Mouse (Mus musculus) brain, embryonic 14.5 days (tissue): Measurements from ENCODE around the gene Msi2. TPM values are rescaled to one million over a fixed set of nuclear protein-coding genes. Genes with fewer than 3 reads are reported as not detected.

ENCODE experiments used
- DNase-seq: peaks from one replicate; pipeline ENCODE4 v3.0.0-alpha.2; 2011; ENCODE audit warnings: low read depth
- CTCF ChIP-seq: fragments of 200-500 bp; IDR thresholded peaks from 2 replicates; pipeline ENCODE4 v1.5.1; 2012; ENCODE audit warnings: inconsistent platforms, mild to moderate bottlenecking, moderate library complexity, borderline replicate concordance; ENCODE audit not compliant: insufficient read depth, insufficient read length; ENCODE audit errors: extremely low read depth
- POLR2A ChIP-seq: fragments of 200-500 bp; IDR thresholded peaks from 2 replicates; pipeline ENCODE4 v1.6.1; 2012; ENCODE audit warnings: mild to moderate bottlenecking, inconsistent platforms, borderline replicate concordance; ENCODE audit not compliant: poor library complexity, insufficient read depth, insufficient read length, severe bottlenecking; ENCODE audit errors: extremely low read depth
- polyA plus RNA-seq: library from polyadenylated mRNA; depleted of rRNA; stranded (reverse); fragments of >200 nt; gene quantifications from 2 replicates; pipeline ENCODE4 v1.2.3, GENCODE M21; 2012

The Msi2 gene
- polyA plus RNA-seq, 1 experiment, result 90.4 TPM

DNA sequence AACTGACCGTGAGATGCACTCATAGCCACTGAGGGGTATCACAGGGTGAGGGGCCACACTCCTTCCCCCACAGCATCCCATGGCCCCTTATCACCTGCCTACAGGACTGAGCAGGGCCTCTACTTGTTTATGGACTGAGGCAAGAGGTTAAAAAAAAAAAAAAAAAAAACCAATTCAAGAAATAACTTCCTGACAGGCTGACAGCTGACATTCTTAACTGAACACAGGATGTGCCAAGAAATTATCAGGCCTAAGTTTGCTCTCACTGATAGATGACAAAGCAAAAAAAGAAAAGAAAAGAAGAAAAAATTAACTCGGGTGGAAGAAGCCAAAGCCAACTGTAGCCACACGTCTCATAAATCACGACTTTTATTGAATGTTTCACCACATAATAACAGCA, 109.7 kb downstream of the Msi2 start:
- no peak for DNase-seq
- TF ChIP-seq CTCF, result no peak
- no peak for TF ChIP-seq POLR2A

DNA sequence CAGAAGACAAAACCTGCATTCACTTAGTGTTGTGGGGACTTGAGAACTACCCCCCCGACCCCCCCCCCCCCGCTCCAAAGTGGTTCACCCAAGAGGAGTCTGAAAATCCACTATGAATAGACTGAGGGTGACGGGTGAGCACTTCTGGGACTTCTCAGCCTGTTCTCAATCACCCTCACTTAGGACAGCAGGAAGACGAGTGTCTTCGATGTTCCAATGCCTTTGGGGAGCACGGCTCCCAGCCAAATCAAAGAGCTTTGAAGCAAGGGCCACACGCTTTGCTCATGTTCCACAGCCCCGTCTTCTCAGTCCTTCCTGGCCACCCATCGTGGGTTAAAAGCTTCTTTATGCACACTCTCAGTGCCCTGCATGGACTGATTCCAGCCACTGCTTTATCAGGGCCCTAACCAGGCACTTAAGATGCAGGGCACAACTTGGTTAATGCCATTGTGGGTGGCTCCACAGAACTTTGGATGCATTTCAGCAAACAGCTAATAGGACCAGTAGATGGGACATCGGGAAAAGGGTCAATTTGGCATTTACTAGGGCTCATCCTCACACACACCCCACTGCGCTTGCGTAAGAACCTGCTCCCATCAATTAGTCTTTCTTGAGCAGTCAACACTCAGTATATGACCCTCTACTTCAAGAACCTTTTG, 110.5 kb downstream of the Msi2 start:
- TF ChIP-seq CTCF, result no peak
- TF ChIP-seq POLR2A, result no peak
- DNase-seq, result peak; percentile 92

DNA sequence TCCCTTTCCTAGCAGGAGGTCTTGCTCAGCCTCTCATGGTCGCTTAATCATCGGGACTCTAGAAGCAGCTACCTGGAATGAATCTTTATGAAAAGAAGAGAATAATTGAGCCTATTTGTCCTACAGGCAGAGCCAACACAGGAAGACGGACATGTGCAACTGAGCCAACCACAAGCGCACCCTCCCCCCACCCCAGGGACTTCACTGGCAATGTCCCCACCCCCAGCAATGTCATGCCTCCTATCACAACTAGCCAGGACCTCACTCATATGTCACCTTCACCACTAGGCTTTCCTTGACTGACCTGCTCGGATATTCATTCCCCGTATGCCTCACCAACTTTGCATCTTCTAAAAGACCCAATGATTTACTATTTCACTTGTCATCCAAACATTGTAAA, 112.5 kb downstream of the Msi2 start:
- DNase-seq, result no peak
- no peak for TF ChIP-seq CTCF
- TF ChIP-seq POLR2A, result no peak

DNA sequence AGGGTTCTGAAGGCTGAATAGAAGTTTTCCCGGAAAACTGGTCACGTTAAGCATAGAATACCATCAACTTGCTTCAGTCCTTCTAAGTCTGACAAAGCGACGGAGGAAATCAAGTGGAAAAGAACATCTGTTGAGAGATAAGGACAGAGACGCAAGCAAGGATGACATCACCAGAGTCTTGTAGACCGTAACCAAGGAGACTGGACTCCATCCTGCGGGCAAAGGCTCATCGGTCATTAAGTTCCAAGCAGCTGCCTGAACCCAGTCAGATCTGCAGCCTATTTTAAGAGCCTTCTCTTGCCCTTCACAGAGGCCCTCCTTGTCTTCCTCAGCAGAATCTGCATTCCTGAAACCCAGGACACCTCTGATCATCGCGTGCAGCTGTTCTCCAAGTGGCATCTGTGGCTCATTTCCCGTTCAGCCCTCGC, 113.2 kb downstream of the Msi2 start:
- TF ChIP-seq POLR2A, result no peak
- TF ChIP-seq CTCF, result no peak
- no peak for DNase-seq

DNA sequence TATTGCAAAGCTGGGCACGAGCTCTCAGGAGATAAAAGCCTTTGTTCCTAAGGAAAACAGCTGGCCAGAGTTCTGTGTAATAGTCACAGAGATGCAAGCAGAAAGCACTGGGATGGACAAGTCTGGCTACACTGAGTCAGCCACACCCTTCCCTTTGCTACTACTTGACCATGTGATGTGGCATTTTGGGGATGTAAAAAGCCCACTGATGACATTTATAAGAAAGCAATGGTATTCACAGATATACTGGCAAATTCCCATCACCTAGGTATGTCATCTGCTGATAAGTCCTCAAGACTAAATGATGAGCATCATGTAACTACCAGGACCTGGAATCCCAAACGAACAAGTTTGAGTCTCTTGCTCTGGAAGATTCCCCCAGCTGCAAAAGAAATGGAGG, 113.7 kb downstream of the Msi2 start:
- no peak for DNase-seq
- TF ChIP-seq CTCF (no peak), POLR2A (no peak)

DNA sequence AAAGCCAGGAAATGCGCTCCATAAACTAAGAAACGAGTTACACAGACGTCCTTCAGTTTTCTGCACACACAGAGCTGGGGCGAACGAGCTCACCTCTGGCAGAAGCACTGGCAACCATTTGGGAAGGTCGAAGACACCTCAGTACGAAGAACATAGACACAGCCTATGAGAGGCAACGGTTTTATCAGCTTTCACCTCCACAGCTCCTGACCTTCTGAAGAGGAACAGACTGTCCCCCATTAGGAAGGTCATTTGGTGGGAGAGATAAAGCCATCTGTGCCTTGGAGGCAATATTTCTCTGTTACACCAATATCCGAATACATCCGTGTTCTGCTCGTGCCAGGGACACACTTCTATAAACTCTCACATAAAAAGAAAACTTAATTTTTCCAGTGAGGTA, 114.9 kb downstream of the Msi2 start:
- TF ChIP-seq POLR2A, result no peak
- TF ChIP-seq CTCF, result no peak
- DNase-seq, result no peak

DNA sequence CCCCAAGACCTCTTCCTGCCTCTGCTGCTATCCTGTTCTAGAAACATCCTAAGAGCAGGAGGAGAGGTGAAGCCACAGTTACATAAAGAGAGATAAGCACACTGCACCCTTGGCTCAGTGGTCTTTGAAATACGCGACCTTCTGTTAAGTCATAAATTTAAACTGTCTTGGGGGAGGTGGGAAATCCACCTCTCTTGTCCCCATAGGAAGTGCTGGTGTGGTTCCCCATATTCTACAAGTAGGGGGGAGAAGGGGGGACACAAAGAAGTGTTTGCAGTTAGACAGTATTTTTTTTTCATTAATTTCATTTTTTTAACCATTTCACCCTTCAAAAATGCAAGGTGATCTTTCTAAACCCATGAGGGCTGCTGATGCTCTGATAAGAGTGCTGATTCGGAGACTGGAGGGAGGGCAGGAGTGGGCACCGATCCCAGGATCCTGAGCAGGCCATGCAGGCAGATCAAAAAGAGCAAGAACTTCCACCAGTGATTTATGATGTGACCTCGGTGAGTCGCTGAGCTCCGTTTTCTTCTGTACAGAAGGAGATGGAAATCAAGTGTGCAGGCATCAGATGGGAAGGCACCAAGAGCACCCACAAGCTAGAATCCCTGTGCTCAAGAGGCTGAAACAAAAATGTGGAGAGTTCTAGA, 115.7 kb downstream of the Msi2 start:
- no peak for TF ChIP-seq CTCF
- TF ChIP-seq POLR2A, result no peak
- DNase-seq, result no peak

DNA sequence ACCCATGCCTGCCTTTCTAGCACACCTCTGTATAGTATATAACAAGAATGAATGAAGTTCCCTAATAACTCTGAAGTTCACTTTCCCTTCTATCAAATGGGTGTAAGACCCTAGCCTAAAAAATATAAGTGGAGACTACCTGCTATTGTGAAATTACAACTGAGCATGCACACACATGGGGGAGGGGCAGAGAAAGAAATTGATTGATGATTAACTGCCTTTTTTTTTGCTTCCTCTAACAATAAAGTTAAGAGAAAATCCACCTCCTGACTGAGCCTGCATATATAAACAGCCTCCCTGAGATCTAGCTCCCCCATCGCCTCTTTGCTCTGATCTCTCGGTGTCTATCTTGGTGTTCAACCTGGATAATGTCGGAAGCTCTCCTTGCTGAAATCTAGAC, 118.1 kb downstream of the Msi2 start:
- TF ChIP-seq CTCF (no peak), POLR2A (no peak)
- DNase-seq, result no peak

DNA sequence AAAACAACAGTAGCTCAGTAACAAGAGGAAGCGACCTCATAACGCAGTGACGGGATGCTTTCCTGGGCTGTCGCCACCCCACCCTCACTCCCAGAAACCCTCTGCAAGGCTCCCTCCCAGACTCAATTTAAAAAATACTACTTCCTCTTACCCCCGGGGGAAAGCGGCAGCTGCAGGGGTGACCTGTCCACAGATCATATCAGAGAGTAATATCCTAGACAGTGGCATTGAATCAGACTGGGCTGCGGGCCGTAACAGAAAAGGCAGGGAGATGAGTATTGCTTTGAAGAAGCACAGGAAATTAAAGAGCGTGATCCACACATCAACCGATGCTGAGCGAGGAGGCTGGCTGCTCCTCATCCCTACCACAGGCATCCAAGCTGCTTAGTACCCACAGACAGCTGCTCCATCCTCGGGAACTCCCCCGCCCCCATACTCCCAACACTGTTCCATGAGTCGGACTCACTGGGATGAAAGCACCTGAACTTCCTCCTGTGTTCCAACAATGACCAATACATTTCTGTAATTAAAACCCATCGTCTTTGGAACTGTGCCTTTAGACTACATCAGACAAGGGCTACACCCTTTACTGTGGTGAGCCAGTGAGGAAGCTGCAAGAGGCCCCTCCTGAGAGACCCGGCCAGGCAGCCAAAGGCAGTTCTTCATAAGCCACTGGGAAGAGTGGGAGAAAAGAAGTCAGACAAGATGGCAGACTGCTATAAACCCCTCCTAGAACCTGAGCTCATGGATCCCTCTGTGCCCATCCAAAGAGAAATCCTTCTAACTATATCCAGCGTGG, 118.8 kb downstream of the Msi2 start:
- peak; percentile 76 for DNase-seq
- TF ChIP-seq POLR2A (no peak), CTCF (no peak)

DNA sequence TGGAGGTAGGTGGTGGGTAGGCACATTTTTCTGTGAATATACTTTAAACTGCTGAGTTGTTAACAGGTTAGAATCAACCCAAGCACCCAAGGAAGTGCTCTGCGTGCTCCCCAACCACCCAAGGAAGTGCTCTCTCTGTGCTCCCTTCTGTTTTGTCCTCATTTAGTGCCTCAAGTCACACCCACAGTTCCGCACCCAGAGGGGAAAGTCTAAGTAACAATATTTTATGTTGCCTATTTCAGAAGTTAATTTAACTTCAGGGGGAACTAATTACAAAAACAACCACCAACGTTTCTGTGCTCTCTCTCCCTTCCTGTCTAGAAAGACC, 119.5 kb downstream of the Msi2 start:
- TF ChIP-seq CTCF (no peak), POLR2A (no peak)
- no peak for DNase-seq

DNA sequence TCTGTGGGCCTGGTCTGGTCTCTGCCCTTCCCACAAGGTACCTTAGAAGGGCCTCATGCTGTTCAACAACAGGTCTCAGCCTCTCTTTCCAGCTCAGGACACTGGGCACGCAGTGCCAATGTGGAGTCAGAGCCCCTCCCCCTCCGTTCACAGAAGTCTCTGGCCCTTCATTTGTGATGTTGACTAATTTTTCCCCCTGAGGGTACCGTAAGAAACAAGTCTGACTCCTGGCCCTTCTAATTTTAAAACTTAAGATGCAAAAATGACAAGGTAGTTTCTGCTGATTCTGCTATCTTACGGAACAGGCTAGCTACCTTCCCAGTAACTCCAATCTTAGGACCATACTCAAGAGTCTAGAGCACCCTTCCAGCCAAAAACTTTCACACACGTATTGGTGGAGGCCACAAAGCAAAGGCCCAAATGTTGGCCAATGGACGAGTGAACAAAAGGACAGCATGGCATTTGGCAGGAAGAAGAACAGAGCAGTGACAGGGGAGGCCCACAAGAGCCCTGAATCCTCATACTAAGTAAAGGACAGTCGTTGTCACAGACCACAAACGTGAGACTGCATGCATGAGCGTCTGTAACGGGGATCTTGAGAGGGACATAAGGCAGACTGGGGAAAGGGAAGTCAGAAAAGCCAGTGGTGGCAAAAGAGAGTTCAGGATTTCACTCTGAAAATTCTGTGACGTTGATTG, 120.0 kb downstream of the Msi2 start:
- no peak for DNase-seq
- TF ChIP-seq CTCF (no peak), POLR2A (no peak)

DNA sequence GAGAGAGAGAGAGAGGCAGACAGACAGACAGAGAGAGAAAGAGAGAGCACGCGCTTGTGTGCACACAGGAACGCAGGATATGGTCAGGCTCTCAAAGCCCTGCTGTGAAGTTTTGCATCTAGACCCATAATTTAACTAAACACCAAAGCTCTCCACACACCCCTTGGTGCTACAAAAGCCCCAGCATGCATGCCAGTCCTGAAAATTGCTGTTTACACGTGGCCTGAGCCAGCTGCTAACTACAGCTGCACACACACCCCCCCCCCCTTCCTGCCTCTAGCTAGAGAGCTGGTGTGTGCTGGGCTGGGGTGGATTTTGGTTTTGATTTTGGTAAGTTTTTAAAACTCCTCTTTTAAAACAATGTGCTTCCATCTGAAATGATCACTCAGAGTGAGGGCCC, 122.7 kb downstream of the Msi2 start:
- peak; percentile 75 for DNase-seq
- no peak for TF ChIP-seq CTCF
- TF ChIP-seq POLR2A, result no peak
